Mouse (Mus musculus) left cerebral cortex, postnatal 36 days (tissue): ENCODE results near the gene Glipr1l3. TPM values are rescaled to one million over a fixed set of nuclear protein-coding genes. Genes with fewer than 3 reads are reported as not detected.
"Not testable (repeated sequence)": the region's sequence is repeated elsewhere in the genome, so short reads cannot be mapped to it uniquely, and the experiment has no call there.

ENCODE experiments used
- DNase-seq, 2 experiments: peaks; one replicate each; pipeline ENCODE4 v3.0.0; 2021 to 2022; ENCODE audit warnings: low spot score in 2 of 2, mixed read lengths in 1 of 2
- intact Hi-C: fragments of 180-260 bp; cut with DNase I; formaldehyde crosslinking; loops from one replicate; pipeline ENCODE4 v1.15.1; 2025
- total RNA-seq, 2 experiments: library from RNA; stranded (reverse); gene quantifications; 2 replicates each; pipeline ENCODE4 v1.2.3; 2021

Glipr1l3 gene
- total RNA-seq, result not detected

DNA sequence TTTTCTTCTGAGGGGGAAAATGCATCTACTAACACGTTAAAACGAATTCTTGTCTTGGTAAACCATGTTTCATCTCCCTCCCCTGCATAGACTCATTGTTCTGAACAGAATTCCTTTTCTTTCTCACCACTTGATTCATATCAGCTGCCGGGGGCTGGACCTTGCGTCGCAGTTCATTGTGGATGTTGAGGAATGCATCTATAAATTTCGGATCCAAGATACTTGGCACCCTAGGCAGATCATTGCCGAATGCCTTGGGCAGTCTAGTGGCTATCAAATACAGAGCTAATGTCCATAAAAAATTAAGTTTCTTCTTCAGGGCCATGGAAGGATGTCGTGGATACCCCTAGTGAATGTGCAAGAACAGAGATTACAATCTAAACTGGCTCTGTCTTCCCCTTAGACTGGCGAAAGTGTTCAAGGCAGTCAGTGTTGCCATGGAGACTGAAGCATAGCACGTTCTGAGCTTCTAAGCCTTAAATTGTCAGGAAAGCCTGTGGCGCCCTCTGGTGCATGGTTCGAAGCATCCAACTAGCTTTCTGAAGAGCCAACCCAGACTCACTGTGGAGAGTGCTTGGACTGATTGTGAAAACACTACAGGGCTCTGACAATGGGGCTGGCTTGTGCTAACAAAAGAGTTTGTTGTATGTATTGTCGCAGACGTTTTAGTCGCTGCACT, at the start of gene Glipr1l3:
TSS of gene Glipr1l3 (minus strand) at position 446 of the 679 bp plus-strand sequence.
- peak; percentile 83 to 90 for DNase-seq
- intact Hi-C loops, result loop anchor here (5.0 kb wide), 2 partner anchors 98 to 183 kb away; partner anchors contain the start of gene Glipr1l1

DNA sequence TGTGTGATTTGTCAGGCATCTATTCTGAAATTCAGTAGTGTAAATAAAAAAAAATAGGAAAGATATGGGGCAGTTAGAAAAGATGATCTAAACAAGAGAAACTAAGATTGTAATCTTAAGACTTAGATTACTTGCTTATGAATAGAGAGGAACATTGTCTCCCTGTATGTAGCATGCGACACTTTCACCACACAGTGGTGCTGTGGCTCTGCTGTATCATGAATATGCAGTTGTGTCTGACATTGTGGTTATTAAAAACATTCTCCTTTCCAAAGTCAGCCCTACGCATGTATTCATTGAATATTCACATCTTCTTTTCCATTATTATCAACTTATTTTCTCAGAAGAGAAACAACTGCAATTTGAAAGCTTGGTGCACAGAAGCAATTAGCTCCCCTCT, 43.3 kb upstream of the Glipr1l3 start:
- peak; percentile 24 to 26 for DNase-seq
- intact Hi-C loops, result loop anchor here (2.0 to 5.0 kb wide), 2 partner anchors 181 to 599 kb away; no protein-coding TSS in a partner anchor

DNA sequence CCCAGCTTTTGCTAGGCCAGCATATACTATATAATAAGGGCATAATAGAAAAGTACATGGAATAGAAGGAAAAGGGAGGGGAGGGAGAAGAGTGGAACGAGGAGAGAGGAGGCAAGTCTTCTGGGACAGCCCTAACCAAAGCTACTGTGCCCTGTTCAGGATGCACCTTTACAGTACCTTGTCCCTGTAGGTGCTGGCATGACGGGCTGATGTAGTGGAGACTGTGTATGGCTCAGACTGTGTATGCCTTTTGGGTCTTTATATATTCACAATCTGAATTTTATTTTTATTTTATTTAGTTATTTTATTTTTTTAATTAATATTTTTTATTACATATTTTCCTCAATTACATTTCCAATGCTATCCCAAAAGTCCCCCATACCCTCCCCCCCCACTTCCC, 33.8 kb upstream of the Glipr1l3 start:
- DNase-seq, intact Hi-C loops: not testable (repeated sequence)

DNA sequence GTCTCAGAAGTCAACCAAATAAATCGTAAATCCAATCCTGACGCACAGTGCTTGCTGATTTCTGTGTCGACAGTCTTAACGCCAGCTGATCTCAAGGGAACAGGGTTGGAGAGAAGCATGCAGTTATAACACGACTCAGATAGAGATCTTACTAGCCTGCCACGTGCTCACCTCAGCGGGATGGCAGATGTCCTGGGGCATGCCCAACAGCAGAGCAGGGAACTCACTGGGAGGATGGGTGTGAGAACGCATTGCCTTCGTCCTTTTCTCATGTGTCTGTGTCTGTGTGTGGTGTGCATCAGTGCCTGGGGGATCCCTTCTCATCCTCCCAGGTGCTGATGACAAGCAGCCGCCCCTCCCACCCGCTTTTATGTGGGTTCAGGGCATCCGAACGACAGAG, 16.9 kb upstream of the Glipr1l3 start:
- DNase-seq, intact Hi-C loops: not testable (repeated sequence)

DNA sequence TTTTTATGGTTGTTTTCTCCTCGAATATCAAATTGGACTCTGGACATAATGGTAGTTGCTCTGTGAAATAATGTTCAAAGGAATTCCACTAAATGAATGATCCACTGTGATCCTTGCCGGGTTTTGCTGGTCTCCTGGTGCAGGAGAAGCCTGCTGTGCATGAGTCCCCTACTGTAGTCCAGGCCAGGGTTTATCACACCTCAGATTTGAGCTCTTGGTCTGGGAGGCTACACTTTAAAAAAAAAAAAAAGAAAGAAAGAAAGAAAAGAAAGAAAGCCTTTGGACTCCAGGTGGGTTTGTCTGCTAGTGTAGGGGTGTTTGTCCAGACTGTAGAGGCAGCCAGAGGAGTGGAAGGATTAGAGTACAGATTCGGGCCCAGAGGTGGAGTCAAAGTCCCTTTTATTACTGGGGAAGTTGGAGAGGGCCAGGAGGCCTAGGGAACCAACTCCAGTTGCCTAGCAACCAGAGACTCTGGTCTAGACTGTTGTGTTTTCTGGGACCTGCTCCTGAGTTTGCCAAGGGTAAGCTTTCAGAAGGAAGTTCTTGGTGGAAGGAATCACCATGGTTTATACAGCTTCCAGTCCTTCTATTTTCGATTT, 3.1 kb upstream of the Glipr1l3 start, which contains the start of gene Caps2:
TSS of gene Caps2 (plus strand) at position 454 of the 599 bp plus-strand sequence.
- no peak for DNase-seq
- intact Hi-C loops, result loop anchor here (5.0 kb wide), 2 partner anchors 101 to 186 kb away; partner anchors contain the start of gene Glipr1l1

DNA sequence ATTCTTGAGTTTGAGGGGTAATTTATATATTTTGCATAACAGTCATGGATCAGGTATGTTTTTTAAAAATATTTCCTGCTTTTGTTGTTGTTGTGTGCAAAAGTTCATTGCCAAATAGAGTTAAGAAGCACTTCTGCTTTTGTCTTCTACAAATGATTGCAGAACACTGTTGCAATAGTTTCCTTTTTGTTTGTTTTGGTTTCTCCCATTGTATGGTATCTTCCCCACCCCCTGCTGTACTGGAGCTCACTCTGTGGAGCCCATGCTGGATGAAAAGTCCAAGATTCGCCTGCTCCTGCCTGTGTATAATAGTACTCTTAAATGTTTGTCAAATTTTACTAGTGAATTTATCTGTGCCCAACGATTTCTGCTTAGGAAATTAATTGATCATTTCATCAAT, 20.3 kb downstream of the Glipr1l3 start:
- intact Hi-C loops, result no loop called here
- DNase-seq, result no peak

DNA sequence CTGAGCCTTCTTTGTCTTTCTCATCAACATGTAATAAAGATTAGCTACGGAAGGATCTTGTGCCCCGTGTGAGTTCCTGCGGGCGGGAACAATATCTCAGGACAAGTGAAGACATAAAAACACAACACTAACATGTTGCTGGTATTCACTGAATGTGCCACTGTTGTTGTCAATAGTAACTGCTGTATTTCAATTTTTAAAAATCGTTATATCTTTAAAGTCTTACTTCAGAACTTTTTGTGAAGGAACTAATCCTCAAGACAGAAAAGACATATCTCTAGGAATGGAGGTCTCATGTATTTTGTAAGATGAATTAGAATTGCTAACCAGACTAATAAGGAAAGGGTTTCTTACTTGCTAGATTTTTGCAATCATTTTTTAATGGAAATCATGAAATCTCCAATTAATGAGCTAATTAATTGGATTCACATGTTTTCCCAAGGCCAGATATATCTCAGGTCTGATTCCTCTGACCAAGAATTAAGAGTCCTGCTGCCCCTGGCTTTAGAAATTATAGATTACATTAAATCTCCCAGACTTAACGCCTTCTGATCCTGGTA, 21.2 kb downstream of the Glipr1l3 start:
- no peak for DNase-seq
- intact Hi-C loops, result no loop called here

DNA sequence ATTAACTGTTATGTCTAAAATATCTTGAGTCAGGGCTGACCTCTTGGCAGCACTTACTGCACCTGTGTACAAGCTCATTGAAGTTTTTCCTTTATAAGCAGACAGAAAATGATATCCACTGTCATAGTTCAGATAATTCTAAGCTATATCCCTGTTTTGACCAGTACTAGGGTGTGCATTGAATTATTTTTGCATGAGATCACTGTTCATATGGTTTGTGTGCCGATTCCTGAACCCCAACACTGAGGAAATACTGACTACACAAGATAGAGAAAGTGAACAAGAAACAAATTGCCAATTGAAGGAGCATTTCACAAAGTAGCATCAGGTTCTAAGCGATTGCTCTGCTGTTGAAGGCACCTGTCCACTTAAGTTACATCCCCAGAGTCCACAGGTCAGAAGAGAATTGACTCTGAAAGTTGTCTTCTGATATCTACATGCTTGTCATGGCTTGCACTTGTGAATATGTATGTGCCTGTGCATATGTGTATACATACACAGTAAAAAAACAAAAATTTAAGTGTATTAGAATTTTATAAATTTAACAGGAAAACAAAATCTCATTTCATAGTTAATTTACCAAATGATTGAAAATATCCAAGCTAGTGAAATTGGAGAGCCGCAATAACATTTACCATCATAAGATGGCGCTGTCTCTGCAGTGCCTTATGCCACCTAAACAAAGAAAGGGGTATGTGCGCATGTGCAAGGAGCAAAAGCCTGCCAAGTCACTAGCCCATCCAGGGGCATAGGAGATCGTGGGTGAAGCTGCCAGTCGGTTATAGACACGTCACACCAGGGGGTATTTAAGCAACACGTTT, 21.9 kb downstream of the Glipr1l3 start:
- DNase-seq, result peak; percentile 18 to 24
- intact Hi-C loops, result no loop called here

DNA sequence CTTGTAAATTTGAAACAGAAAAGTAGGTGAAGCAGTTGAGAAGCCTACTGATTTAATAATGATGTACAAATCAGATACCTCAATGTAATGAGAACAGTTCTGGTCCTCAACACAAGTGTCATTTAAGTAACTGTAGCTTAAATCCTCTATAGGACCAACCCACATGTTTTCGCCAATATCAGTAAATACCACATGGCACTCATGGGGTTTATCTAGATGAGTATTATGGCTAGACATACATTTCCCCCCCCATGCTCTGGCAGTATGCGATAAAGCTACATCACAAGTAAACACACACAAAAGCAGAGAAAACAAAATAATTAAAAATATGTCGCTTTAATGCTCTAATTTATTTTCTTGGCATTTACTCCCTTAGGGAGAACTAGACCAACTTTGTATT, 27.9 kb downstream of the Glipr1l3 start:
- intact Hi-C loops, result no loop called here
- no peak for DNase-seq

DNA sequence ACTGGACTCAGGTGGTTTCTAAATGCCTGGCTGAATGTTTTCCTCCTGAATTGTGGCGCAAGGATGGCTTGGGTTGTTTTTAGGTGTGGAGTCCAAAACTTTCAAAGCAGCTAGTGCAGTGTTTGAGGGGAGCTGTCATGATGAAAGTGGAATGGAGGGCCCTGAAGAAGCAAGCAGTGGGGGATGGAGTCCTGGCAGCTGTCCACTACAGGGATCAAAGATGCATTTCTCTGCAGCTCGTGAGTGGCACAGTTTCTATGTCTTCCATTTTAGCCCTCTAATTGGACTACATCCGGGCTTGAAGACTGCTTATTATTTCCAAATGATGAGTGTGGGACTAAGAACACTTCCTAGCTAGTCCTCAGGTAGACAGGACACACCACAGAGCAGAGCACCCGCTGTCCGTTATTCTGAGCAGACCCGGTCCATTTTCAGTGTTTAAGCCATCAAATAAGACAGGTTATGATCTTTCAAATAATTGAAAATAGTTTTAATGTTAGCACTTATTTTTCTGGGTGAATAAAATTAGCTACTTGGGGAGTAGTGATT, 32.4 kb downstream of the Glipr1l3 start:
- intact Hi-C loops, DNase-seq: not testable (repeated sequence)

DNA sequence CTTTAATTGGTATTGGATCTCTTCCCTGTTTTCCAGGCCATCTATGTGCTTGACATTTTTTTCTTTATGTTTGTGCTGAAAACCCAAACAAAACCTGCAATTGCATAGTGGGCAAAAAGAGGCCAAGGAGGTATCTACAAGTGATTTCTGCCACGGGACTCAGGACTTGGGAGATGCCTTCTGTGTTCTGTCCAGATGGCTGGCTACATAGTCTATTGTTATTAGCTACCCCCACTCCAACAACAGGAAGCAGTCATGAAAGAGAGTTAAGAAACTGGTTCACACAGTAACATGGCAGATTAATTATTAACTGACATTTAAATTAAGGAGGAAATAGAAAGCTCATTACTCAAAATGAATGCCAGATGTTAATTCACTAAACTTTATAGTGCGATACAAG, 35.0 kb downstream of the Glipr1l3 start:
- DNase-seq, intact Hi-C loops: not testable (repeated sequence)

DNA sequence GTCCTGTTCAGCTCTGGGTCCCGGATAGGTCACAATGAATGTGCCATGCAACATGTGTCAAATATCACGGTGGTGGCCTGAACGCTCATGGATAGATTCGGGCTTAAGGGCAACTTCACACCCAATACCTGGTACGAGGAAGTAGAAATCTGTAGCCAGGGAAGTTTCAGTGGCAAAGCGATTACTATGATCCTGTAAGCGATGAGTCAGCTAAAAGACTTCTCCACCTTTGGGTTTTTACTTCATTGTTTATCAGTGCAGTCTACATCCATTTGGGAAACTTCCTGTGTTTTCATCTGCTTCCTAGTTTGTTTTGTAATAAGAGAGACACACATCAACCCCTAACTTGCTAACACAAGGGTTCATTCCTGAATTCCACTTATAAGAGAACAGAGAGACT, 49.7 kb downstream of the Glipr1l3 start:
- no peak for DNase-seq
- intact Hi-C loops, result no loop called here

DNA sequence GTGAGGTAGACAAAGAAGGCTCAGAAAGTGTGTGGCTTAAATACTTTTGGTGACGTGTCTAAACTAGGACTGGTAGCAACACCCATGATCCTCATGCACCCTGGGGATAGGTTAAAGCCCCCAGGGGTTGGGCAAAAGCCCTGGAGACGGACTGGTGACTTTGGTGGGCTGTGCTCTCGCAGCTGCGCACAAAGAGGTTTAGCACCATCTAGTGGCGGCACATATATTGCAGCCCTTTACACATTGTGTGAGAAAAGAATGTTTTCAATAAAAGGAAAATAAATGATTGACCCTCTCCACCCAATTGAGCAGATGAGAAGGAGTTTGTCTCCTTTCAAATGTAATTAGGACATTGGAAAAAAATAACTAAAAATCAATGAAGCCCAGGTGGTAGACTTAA, 54.3 kb downstream of the Glipr1l3 start:
- DNase-seq, result peak; percentile 26 to 30
- intact Hi-C loops, result loop anchor here (5.0 kb wide), 1 partner anchor 128 kb away; no protein-coding TSS in a partner anchor

Other genes with a start within 250 kb of the Glipr1l3 start
- 10 to 100 TPM; 35.3 to 38.8 TPM for gene Krr1, start 187.7 kb downstream of the Glipr1l3 start, total RNA-seq
- gene Glipr1, start 157.7 kb downstream of the Glipr1l3 start, total RNA-seq, result under 1 TPM; 0.62 to 0.88 TPM
- not detected for gene Glipr1l1, start 100.1 kb downstream of the Glipr1l3 start, total RNA-seq
- not detected for gene Glipr1l2, start 77.0 kb downstream of the Glipr1l3 start, total RNA-seq
- under 1 TPM in 1 of 2 experiments, not detected in 1; 0.34 TPM for gene Caps2, start 3.3 kb upstream of the Glipr1l3 start, total RNA-seq
- gene Kcnc2, start 110.8 kb upstream of the Glipr1l3 start, total RNA-seq, result 10 to 100 TPM; 82.0 to 92.6 TPM